14 mouse cellular contexts compared by ENCODE assay signal in the genomic region with DNA sequence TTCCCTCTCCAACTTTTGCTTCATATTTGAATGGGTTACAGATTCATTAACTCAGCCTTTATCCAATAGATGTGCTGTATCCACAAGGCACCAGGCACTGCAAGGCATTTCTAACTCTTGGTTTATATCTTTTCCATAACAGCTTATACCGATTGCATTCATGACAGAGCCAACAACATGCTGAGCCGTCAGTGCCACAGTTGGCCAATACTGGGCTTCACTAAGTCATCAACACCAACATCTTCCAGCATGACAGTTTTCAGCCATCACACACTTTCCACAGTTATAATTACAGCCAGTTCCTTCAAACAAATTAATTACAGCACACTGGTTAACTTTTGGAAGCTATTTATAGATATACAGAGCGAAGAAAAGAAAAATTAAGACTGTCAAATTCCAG.
"Had no signal": no experiment of that assay in that cellular context is flagged by ENCODE, and none has a peak within 500 bp of the region (broad histone marks: within the 10 kb centered on the region; RNA-seq: fewer than 3 reads in every experiment).

No protein-coding gene starts in this region.

- H3K4me2 ChIP-seq: liver, embryonic 13.5 days; lung, embryonic 15.5 days; midbrain, embryonic 13.5 days had no signal

- H3K9ac ChIP-seq: liver, embryonic 13.5 days; lung, embryonic 15.5 days; midbrain, embryonic 13.5 days had no signal

- H3K9me3 ChIP-seq: liver, embryonic 13.5 days; lung, embryonic 15.5 days; megakaryocyte, embryonic 14.5 days; midbrain, embryonic 10.5 days; midbrain, embryonic 13.5 days had no signal

- H3K4me3 ChIP-seq: layer of hippocampus, adult 2 months; left cerebral cortex, adult 2 months; liver, embryonic 13.5 days; lung, embryonic 15.5 days; megakaryocyte, embryonic 14.5 days; midbrain, embryonic 10.5 days; midbrain, embryonic 13.5 days had no signal

- H3K27ac ChIP-seq: kidney, postnatal 0 days; layer of hippocampus, adult 2 months; left cerebral cortex, adult 2 months; liver, embryonic 13.5 days; lung, embryonic 15.5 days; midbrain, embryonic 10.5 days; midbrain, embryonic 13.5 days had no signal

- H3K36me3 ChIP-seq: liver, embryonic 13.5 days; lung, embryonic 15.5 days; midbrain, embryonic 10.5 days; midbrain, embryonic 13.5 days had no signal

- DNase-seq: kidney, postnatal 25 days; layer of hippocampus, postnatal 36 days; liver, embryonic 13.5 days; lung, postnatal 10 days; lung, postnatal 36 days; thymus, adult 18-20 months; thymus, postnatal 36 days had no signal

- H3K27me3 ChIP-seq: liver, embryonic 13.5 days; lung, embryonic 15.5 days; megakaryocyte, embryonic 14.5 days; midbrain, embryonic 13.5 days had no signal

- ATAC-seq: midbrain, embryonic 13.5 days had no signal

- H3K4me1 ChIP-seq: liver, embryonic 13.5 days; lung, embryonic 15.5 days; megakaryocyte, embryonic 14.5 days; midbrain, embryonic 10.5 days; midbrain, embryonic 13.5 days had no signal
